Mouse (Mus musculus) left cerebral cortex, adult 2 months (tissue): ENCODE data around the gene Nol4l. TPM values are rescaled to one million over a fixed set of nuclear protein-coding genes. Genes with fewer than 3 reads are reported as not detected.

Experiments
- DNase-seq, 2 experiments: peaks; one replicate each; pipeline ENCODE4 v3.0.0; 2021 to 2022; ENCODE audit warnings: low spot score in 2 of 2, mixed read lengths in 1 of 2; ENCODE audit errors: extremely low spot score in 1 of 2
- H3K27ac ChIP-seq: fragments of 200-600 bp; 2 replicates; pipeline ENCODE4 v1.8.1; 2022
- H3K4me3 ChIP-seq: fragments of 200-600 bp; 2 replicates; pipeline ENCODE4 v1.8.1; 2022
- CTCF ChIP-seq: fragments of 200-600 bp; IDR thresholded peaks from 2 replicates; pipeline ENCODE4 v1.8.1; 2022; ENCODE audit warnings: antibody characterized with exemption, mild to moderate bottlenecking, moderate library complexity
- intact Hi-C: fragments of 180-260 bp; cut with DNase I; formaldehyde crosslinking; loops from one replicate; pipeline ENCODE4 v1.15.1; 2025
- total RNA-seq, 2 experiments: library from RNA; stranded (reverse); gene quantifications; 2 replicates each; pipeline ENCODE4 v1.2.3; 2021

Nol4l gene
- total RNA-seq, 2 experiments from 2014 or later, result 45.0 to 51.3 TPM

DNA sequence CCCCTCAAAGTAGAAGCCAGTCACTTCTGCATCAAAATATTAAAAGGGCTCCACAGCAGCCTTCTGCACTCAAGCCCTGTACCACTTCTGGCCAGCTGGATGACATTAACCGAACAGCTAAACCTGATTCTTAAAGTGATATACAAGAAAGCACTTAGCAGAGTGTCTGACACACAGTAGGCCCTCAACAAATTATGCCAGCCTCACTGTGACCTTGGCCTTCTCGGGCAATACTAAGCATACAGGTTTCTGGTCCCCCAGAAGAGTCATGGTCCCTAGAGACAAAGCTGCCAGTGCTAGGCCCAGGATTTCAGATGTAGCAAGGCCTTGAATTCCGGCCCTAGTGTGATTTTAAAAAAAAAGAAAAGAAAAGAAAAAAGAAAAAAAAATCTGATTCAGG lies 9.1 kb upstream of the Nol4l start:
- TF ChIP-seq CTCF, result no peak
- intact Hi-C loops, result no loop called here

DNA sequence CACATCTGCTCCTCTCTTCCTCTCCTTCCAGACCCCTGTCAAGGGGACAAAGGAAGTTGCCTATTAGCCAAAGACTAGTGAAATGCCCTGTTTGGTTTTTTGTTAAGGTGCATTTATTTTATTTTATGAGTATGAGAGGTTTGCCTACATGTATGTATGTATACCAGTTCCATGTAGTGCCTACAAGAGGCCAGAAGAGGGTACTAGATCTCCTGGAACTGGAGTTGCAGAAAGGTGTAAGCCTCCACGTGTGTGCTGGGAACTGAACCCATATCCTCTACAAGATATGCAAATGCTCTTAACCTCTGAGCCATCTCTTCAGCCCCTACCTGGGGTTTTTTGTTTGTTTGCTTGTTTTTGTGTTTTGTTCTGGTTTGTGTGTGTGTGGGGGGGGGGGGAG lies 4.2 kb upstream of the Nol4l start:
- TF ChIP-seq CTCF, result no peak; the same call in 1 of the 2 replicates
- Histone ChIP-seq H3K27ac (no peak overlapping the region), H3K4me3 (no peak overlapping the region)
- intact Hi-C loops, result loop anchor here (5.0 kb wide), 1 partner anchor 53 kb away; no protein-coding TSS in a partner anchor
- no peak for DNase-seq

More for the DNA sequence above, 9.1 kb upstream of the Nol4l start:
- Histone ChIP-seq H3K4me3 (no peak overlapping the region), H3K27ac (no peak overlapping the region)
- no peak for DNase-seq

DNA sequence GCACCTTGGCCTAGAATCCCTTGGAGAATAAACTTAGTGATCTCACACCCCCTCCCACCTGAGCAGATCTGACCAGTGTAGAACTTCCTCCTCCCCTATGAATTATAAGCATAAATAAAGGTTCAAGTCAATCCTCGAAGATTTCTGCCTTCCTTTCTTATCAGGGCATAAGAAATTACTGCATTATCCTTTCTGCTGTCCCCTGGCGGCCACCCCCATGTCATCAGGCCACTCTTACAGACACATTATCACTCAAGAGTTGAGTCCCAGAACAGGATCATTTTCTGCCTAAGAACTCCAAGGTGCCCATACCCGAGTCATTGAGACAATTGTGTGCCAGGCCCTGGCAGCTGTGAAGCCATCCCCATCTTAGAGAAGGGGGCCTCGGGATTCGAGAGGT lies 1.2 kb upstream of the Nol4l start:
- intact Hi-C loops, result loop anchor here (2.0 to 5.0 kb wide), 2 partner anchors 28 to 56 kb away; no protein-coding TSS in a partner anchor
- TF ChIP-seq CTCF, result no peak
- no peak overlapping the region for H3K27ac ChIP-seq
- H3K4me3 ChIP-seq, result no peak overlapping the region
- DNase-seq, result no peak

DNA sequence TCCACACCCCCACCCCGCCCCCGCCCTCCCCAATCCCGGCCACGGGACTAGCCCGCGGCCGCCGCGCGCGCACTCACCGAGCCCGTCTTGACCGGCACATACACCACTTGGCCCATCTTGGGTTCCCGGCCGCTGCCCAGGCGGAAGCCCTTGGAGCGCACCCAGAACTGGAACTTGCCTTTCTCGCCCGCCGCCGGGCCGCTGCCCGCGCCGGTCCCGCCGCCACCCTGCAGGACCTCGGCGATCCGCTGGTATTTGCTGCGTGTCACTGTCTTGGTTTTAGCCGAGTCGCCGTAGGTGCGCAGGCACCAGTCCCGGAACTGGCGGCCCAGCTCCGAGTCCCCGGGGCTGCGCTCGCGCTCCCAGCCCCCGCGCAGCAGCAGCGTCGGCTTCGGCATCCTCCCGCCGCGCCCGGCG lies 398 bp downstream of the Nol4l start:
- peak; percentile 50 to 56 for DNase-seq
- intact Hi-C loops, result loop anchor here (2.0 kb wide), 1 partner anchor 37 kb away; the partner anchor contains the start of gene 4930404H24Rik

DNA sequence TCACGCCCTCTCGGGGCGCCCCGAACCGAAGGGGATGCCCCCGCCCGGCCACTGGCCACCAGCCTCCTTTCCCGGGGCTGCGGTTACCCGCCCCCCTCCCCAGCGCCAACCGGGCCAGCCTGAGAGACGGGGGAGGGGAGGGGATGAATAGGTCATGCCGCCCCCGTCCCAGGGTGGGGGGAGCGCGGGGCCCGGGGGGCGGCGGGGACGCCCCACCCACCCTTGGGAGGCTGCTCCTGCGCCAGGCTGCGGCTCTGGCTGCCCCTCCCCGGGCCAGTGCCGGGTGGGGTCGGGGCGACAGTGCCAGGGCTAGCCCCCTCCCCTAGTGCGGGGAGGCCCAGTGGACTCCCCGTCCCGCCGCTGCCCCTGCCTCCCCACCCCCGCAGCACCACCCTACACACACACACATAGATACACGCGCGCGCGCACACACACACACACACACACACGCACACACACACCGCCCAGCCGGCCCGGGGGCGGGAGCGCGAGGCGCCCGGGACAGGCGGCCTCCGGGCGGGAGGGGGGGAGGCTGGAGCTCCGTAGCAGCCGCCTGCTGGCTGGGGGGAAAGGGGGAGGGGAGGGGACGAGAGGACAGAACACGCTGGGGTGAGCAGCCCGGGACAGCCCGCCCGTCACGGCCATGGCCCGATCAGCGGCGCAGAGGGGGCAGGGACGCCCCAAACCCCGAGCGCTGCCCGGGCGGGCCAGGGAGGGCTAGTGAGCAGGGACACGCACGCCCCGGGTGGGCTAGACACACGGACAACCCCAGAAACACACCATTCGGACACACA lies 1.0 kb downstream of the Nol4l start:
- intact Hi-C loops, result loop anchor here (2.0 kb wide), 1 partner anchor 36 kb away; the partner anchor contains the start of gene 4930404H24Rik
- H3K4me3 ChIP-seq, result peak overlapping the region; percentile 83
- peak; percentile 48 to 54 for DNase-seq

More for the DNA sequence above, 398 bp downstream of the Nol4l start:
- no peak for TF ChIP-seq CTCF
- Histone ChIP-seq H3K27ac (peak overlapping the region; percentile 93), H3K4me3 (peak overlapping the region; percentile 83)

DNA sequence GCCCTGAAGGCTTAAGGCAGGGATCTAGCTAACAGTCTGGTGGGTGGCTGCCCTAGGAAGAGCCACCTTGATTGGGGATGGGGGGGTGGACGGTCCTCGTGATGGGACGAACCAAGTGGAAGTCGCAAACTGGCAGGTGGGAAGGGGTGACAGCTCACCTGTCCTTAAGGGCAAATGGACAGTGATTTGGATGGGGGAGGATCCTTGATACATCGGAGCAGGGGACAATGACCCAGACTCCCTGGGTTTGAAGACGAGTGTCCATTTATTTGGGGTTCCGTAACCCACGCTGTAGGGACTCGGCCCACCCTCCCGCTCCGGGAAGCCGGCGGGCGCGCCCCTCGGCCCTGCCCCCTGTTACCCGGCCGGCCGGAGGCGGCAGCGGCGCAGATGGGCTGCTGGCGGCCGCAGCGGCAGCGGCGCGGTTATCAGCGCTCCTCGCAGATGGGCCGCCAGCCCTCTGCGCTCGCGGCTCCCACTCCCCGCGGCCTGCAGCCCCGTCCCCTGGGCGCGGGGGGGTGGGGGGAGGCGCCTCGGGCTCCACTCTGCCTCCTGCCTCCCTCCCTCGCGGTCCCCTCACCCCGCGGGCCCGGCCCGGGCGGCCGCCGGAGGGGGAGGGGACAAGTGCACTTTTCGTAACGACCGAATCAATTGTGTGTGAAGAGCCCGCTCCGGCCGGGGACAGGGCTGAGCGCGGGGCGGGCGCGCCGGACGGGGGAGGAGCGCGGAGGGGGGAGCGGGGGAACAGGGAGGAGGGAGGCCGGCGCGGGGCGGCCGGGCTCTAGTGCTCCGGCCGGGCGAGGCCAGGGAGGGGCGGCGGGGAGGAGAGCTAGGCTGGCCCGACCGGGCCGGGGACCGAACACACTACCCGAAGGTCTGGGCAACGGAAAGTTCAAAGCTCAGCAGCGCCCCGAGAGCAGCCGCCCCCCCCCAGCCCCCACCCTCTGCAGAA lies 1.9 kb downstream of the Nol4l start:
- Histone ChIP-seq H3K4me3 (peak overlapping the region; percentile 83), H3K27ac (peak overlapping the region; percentile 93)
- intact Hi-C loops, result loop anchor here (2.0 kb wide), 1 partner anchor 35 kb away; the partner anchor contains the start of gene 4930404H24Rik
- no peak for DNase-seq
- TF ChIP-seq CTCF, result no peak

More for the DNA sequence above, 1.0 kb downstream of the Nol4l start:
- H3K27ac ChIP-seq, result peak overlapping the region; percentile 93
- TF ChIP-seq CTCF, result no peak

DNA sequence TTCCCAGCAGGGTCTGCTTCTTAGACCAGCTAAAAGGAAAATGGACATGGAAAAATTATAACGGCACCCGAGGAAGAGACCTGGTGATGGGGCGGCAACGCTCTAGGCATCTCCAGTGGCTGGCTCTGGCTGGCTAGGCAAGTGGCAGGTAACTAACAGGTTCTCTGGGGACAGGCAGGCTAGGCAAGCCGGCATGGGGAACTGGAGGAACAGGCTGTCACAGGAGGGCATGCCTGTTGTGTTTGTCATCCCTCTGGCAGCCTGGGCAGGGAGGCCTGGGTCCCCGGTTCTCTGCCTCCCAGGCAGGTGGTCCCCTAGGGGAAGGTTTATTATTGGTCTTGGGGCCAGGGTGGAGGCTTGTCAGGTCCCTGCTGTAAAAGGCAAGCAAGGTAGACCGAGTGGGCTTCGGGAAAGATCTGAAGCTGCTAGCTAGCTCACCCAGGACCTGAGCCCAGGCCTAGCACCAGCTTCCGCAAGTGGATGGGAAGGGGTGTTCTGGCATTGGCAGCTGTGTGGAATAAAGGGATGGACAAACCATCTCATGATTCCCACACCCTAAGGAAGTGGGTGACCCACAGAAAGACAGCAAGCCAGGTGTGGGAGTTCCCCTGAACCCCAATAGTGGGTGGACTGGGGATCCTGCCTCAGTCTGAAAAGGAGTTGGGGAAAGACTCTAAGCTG lies 2.8 kb downstream of the Nol4l start:
- intact Hi-C loops, result no loop called here
- DNase-seq, result no peak
- peak overlapping the region; percentile 83 for H3K4me3 ChIP-seq
- H3K27ac ChIP-seq, result peak overlapping the region; percentile 93
- TF ChIP-seq CTCF, result no peak

DNA sequence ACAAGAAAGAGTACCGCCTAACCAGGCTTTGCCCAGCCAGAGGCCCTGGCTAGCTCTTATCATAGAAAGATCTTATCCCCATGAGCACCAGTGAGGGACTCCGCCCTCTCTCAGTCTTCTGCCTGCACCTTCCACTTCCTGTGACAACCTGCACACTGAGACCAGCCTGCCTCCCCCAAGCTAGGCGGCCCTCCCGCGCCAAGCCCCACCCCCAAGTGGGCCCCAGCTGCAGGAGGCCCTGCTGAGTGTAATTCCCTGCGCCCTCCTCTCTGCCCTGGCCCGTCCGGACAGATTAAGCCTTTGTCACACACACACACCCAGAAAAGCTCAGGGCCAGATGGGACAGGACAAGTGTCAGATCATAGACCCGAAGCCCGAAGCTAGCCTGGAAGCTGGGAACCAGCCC lies 3.9 kb downstream of the Nol4l start:
- no peak overlapping the region for H3K27ac ChIP-seq
- DNase-seq, result no peak
- intact Hi-C loops, result no loop called here
- TF ChIP-seq CTCF, result no peak
- no peak overlapping the region for H3K4me3 ChIP-seq

DNA sequence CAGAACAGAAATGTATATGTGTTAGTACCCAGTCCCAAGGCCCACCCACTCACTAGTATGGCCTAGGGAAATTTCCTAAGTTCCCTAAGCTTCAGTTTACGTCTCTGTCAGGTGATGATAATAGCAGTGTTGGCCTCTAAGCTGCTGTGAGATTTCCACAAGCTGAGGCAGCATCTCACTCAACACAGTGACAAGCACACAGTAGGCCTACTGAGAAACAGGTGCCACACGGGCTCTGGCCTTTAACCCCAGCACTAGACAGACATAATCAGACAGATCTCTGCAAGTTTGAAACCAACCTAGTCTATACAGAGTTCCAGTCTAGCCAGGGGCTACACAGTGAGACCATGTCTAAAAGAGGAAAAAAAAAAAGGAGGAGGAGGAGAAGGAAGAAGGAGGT lies 5.0 kb downstream of the Nol4l start:
- no peak overlapping the region for H3K4me3 ChIP-seq
- intact Hi-C loops, result no loop called here
- no peak for TF ChIP-seq CTCF
- no peak overlapping the region for H3K27ac ChIP-seq
- no peak for DNase-seq

DNA sequence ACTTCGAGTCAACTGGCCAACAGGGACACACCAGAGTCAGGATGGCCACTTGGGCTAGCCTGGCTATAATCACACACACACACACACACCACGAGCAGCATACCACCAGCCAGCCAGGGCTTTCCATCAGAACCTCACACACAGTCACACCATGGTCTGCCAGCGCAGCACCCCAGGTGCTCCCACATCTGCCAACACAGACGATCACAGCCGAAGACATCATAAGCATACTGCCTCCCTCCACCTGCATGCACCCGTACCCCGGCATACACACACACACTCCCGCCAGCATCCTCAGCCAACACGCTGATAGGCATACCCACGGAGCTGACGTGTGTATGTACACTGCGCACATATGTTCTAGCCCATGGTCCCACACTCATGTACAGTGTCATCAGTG lies 6.1 kb downstream of the Nol4l start:
- Histone ChIP-seq H3K4me3 (no peak overlapping the region), H3K27ac (no peak overlapping the region)
- DNase-seq, result no peak
- no peak for TF ChIP-seq CTCF
- intact Hi-C loops, result no loop called here

DNA sequence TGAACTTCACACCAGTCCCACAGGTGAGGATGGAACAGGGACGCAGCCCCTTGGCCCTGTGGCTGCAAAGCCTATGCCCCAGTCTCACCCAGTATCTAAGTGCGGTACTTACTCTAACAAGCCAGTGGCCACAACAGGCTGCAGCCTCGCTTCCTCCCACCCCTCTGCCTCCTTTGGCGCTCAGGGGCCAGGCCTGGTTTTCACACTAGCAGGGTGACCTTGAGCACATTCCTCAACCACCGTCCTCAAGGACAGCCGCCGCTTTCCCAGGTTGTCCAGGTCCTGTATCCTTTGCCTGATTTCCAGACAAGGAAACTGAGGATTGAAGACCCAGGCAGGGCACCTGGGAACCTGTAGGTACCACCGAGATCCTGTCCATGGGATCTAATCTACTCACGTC lies 6.6 kb downstream of the Nol4l start:
- no peak overlapping the region for H3K4me3 ChIP-seq
- no peak for TF ChIP-seq CTCF
- intact Hi-C loops, result no loop called here
- DNase-seq, result no peak
- H3K27ac ChIP-seq, result no peak overlapping the region
